Mouse (Mus musculus) lung, postnatal 0 days (tissue): Measurements from ENCODE around the gene Fam172a. TPM values are rescaled to one million over a fixed set of nuclear protein-coding genes. Genes with fewer than 3 reads are reported as not detected.
A peak's percentile ranks its signal among the peaks of the same experiment; 100 is the strongest.

Experiments
- ATAC-seq: fragments of 200-750 bp; cut with Nextera tagmentation; 2 replicates; pipeline ENCODE4 v1.8.0; 2017; ENCODE audit warnings: moderate library complexity
- DNase-seq: peaks from one replicate; pipeline ENCODE4 v3.0.0-alpha.2; 2016; ENCODE audit warnings: low spot score
- H3K27ac ChIP-seq: fragments of 300-500 bp; sonication (generic); 2 replicates; pipeline ENCODE4 v1.5.1; 2014; ENCODE audit warnings: antibody characterized with exemption, mild to moderate bottlenecking, low read length, mixed read lengths
- H3K27me3 ChIP-seq: fragments of 300-500 bp; sonication (generic); replicated peaks from 2 replicates; pipeline ENCODE4 v1.6.1; 2014; ENCODE audit warnings: low read length, mixed read lengths; ENCODE audit not compliant: insufficient read depth
- H3K36me3 ChIP-seq: fragments of 300-500 bp; sonication (generic); 2 replicates; pipeline ENCODE4 v1.6.1; 2014; ENCODE audit warnings: low read length, mixed read lengths; ENCODE audit not compliant: insufficient read depth
- H3K4me1 ChIP-seq: fragments of 300-500 bp; sonication (generic); 2 replicates; pipeline ENCODE4 v1.6.1; 2014; ENCODE audit warnings: antibody characterized with exemption, low read depth, low read length, mixed read lengths; ENCODE audit not compliant: insufficient read depth
- H3K4me2 ChIP-seq: fragments of 300-500 bp; sonication (generic); replicated peaks from 2 replicates; pipeline ENCODE4 v1.6.1; 2014; ENCODE audit warnings: low read depth, mild to moderate bottlenecking, low read length, moderate library complexity, mixed read lengths
- H3K4me3 ChIP-seq: fragments of 300-500 bp; sonication (generic); 2 replicates; pipeline ENCODE4 v1.5.1; 2014; ENCODE audit warnings: low read depth, low read length
- H3K9ac ChIP-seq: fragments of 300-500 bp; sonication (generic); replicated peaks from 2 replicates; pipeline ENCODE4 v1.6.1; 2014; ENCODE audit warnings: low read depth, mild to moderate bottlenecking
- H3K9me3 ChIP-seq: fragments of 300-500 bp; sonication (generic); 2 replicates; pipeline ENCODE4 v1.6.1; 2016; ENCODE audit warnings: low read length, mixed read lengths
- CTCF ChIP-seq: IDR thresholded peaks from 2 replicates; pipeline ENCODE4 v1.5.1; 2016; ENCODE audit warnings: antibody characterized with exemption, mild to moderate bottlenecking
- EP300 ChIP-seq: IDR thresholded peaks from 2 replicates; pipeline ENCODE4 v1.6.1; 2016; ENCODE audit warnings: antibody characterized with exemption, mild to moderate bottlenecking, control low read depth
- WGBS: fragments of 180-500 bp; shearing (Covaris S2); extraction: QIAGEN DNeasy Blood & Tissue Kit; methylation state at CpG from one replicate; pipeline ENCODE4 v1.1.7; 2014; 5-methylcytosine and 5-hydroxymethylcytosine counted together
- polyA plus RNA-seq: library from polyadenylated mRNA; unstranded; fragments of >200 nt; fragmentation: Nextera tagmentation; extraction: Ambion mirVana; gene quantifications from 2 replicates; pipeline ENCODE4 v1.2.1, GENCODE M21; 2015

Gene Fam172a
- polyA plus RNA-seq, 1 experiment from 2014 or later, result 21.8 TPM

- no peak for ATAC-seq
- DNase-seq, result no peak
- Histone ChIP-seq H3K4me3 (peak overlapping the region; percentile 23; the same call in 1 of the 2 replicates), H3K36me3 (no peaks in the 10 kb centered on the region), H3K27me3 (peaks cover 26% of the 10 kb centered on the region), H3K4me1 (no peaks in the 10 kb centered on the region), H3K9me3 (no peaks in the 10 kb centered on the region), H3K4me2 (peak overlapping the region; percentile 38), H3K27ac (no peak overlapping the region), H3K9ac (no peak overlapping the region)
- WGBS, result 15% methylated on average over 64 of the region's 64 CpGs
- TF ChIP-seq EP300, result no peak
- TF ChIP-seq CTCF, result no peak
These were observed 493.2 kb downstream of the Fam172a start for GRCm38 (mm10) chr13:78194850-78195600.

- Histone ChIP-seq H3K4me2 (peak overlapping the region; percentile 38), H3K9ac (no peak overlapping the region), H3K4me3 (no peak overlapping the region), H3K4me1 (no peaks in the 10 kb centered on the region), H3K9me3 (no peaks in the 10 kb centered on the region), H3K36me3 (no peaks in the 10 kb centered on the region), H3K27me3 (peaks cover 26% of the 10 kb centered on the region), H3K27ac (no peak overlapping the region)
- no peak for TF ChIP-seq EP300
- no peak for TF ChIP-seq CTCF
- ATAC-seq (no peak), DNase-seq (no peak)
- 38% methylated on average over 13 of the region's 13 CpGs for WGBS
These were observed 493.8 kb downstream of the Fam172a start for GRCm38 (mm10) chr13:78195601-78196115.

- ATAC-seq, result no peak
- H3K9me3 ChIP-seq, result no peaks in the 10 kb centered on the region
- H3K4me1 ChIP-seq, result no peaks in the 10 kb centered on the region
- no peak overlapping the region for H3K4me3 ChIP-seq
- peaks cover 26% of the 10 kb centered on the region for H3K27me3 ChIP-seq
- 59% methylated on average over 7 of the region's 7 CpGs for WGBS
- H3K4me2 ChIP-seq, result no peak overlapping the region
- no peak overlapping the region for H3K9ac ChIP-seq
- no peak for DNase-seq
- TF ChIP-seq EP300, result no peak
- TF ChIP-seq CTCF, result no peak
- no peak overlapping the region for H3K27ac ChIP-seq
- H3K36me3 ChIP-seq, result no peaks in the 10 kb centered on the region
These were observed 494.5 kb downstream of the Fam172a start for GRCm38 (mm10) chr13:78196236-78196796.

DNA sequence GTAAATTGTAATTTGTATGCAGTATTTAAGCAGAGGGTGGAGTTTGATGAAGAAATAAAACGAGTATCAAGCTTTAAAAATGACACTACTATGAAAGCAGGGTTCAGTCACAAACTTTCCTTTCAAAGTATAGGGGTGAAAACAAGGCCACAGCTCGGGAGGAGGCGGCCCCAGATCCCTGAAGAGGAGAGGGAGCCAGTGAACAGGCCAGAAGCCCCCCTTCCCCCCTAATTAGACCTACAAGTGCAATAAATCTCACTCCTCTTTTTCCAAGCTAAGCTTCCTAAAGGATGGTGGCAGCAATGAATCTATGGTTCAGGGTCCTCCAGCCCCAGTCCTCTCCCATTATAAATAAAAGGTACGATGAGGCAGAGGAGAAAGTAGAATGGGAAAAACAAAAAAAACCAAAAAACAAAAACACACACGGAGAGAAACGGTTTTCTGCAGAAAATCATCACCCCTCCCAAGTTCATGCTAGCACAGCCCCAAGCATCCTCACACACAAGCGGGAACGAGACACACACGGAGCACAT, 495.5 kb downstream of the Fam172a start:
- DNase-seq (no peak), ATAC-seq (no peak)
- TF ChIP-seq EP300 (no peak), CTCF (no peak)
- H3K27ac ChIP-seq, result no peak overlapping the region
- 11% methylated on average over 9 of the region's 9 CpGs for WGBS
- no peaks in the 10 kb centered on the region for H3K4me1 ChIP-seq
- no peak overlapping the region for H3K9ac ChIP-seq
- peak overlapping the region; percentile 85 for H3K4me2 ChIP-seq
- peaks cover 26% of the 10 kb centered on the region for H3K27me3 ChIP-seq
- H3K9me3 ChIP-seq, result no peaks in the 10 kb centered on the region
- no peaks in the 10 kb centered on the region for H3K36me3 ChIP-seq
- peak overlapping the region; percentile 66 for H3K4me3 ChIP-seq

- ATAC-seq (no peak), DNase-seq (peak; percentile 25)
- 2% methylated on average over 27 of the region's 33 CpGs for WGBS
- peak overlapping the region; percentile 85 for H3K4me2 ChIP-seq
- no peaks in the 10 kb centered on the region for H3K4me1 ChIP-seq
- no peaks in the 10 kb centered on the region for H3K9me3 ChIP-seq
- H3K9ac ChIP-seq, result peak overlapping the region; percentile 29; the same call in 1 of the 2 replicates
- no peak overlapping the region for H3K27ac ChIP-seq
- H3K4me3 ChIP-seq, result peak overlapping the region; percentile 66
- H3K36me3 ChIP-seq, result no peaks in the 10 kb centered on the region
- TF ChIP-seq CTCF (no peak), EP300 (no peak)
- H3K27me3 ChIP-seq, result peaks cover 26% of the 10 kb centered on the region
These were observed 496.1 kb downstream of the Fam172a start for GRCm38 (mm10) chr13:78197819-78198390.

GRCm38 (mm10) chr13:78198391-78198870, 496.6 kb downstream of the Fam172a start:
- peak overlapping the region; percentile 80; the same call in 1 of the 2 replicates for H3K27ac ChIP-seq
- peak overlapping the region; percentile 85 for H3K4me2 ChIP-seq
- no peaks in the 10 kb centered on the region for H3K9me3 ChIP-seq
- H3K4me1 ChIP-seq, result no peaks in the 10 kb centered on the region
- WGBS, result 0% methylated on average over 9 of the region's 63 CpGs
- H3K9ac ChIP-seq, result peak overlapping the region; percentile 36
- no peaks in the 10 kb centered on the region for H3K36me3 ChIP-seq
- H3K4me3 ChIP-seq, result peak overlapping the region; percentile 66
- DNase-seq (no peak), ATAC-seq (peak; percentile 25; the same call in 1 of the 2 replicates)
- H3K27me3 ChIP-seq, result peaks cover 30% of the 10 kb centered on the region
- TF ChIP-seq EP300 (no peak), CTCF (no peak)
